Mouse (Mus musculus) C2C12 (cell line): ENCODE data around the gene Vwce.

Source experiments
- CTCF ChIP-seq: IDR thresholded peaks from one replicate; pipeline ENCODE4 v1.5.1; 2011; ENCODE audit not compliant: control insufficient read depth, insufficient read depth, insufficient read length
- MAX ChIP-seq: IDR thresholded peaks from one replicate; pipeline ENCODE4 v1.6.1; 2011; ENCODE audit warnings: mild to moderate bottlenecking, control low read depth
- MYOD1 ChIP-seq: IDR thresholded peaks from one replicate; pipeline ENCODE4 v1.6.1; 2011; ENCODE audit warnings: low read depth; ENCODE audit not compliant: control insufficient read depth, insufficient read length
- USF1 ChIP-seq: IDR thresholded peaks from one replicate; pipeline ENCODE4 v1.6.1; 2011; ENCODE audit warnings: low read depth, mild to moderate bottlenecking, control low read depth, moderate library complexity

DNA sequence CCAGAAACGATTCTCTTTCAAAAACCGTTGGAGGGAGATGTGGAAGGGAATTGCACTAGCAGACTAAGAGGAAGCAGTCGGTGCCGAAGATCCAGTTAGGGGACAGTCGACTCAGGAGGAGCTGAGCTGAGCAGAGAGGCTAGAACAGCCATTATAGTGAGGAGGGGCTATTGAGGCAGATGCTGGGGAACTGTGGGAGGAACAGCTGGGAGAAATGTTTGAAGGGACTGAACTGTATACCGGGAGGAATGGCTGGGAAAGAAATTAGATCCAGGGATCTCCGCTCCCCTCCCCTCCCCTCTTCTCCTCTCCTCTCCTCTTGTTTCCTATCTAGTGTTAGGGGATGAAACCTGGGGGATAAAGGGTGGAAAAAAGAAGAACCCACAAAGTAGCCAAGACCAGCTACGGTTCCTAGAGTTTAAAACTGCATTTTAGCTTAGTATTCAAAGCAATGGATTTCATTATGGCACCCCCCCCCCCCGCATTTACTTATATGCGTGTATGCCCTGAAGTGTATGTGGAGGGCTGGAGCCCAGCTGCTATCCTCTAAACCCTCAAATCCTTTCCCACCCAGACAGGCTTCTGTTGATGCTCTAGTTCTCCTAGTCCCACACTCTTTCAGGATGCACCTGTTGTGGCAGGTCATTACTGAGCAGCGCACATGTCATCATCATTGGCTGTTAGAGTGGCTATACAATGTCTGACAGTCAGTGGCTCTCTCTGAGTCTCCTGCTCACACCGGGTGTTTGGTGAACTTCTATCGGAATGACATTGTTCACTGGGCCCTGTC is 6.8 kb downstream of the Vwce start:
- TF ChIP-seq USF1, result no peak
- TF ChIP-seq CTCF, result no peak
- TF ChIP-seq MAX, result no peak
- peak; percentile 29 for TF ChIP-seq MYOD1
